Mouse (Mus musculus) heart, postnatal 0 days (tissue): ENCODE measurements around the gene Abca7.

Experiments
- CTCF ChIP-seq: IDR thresholded peaks from 2 replicates; pipeline ENCODE4 v1.5.1; 2016; ENCODE audit warnings: antibody characterized with exemption, control low read depth, low read depth
- EP300 ChIP-seq: IDR thresholded peaks from 2 replicates; pipeline ENCODE4 v1.6.1; 2016; ENCODE audit warnings: antibody characterized with exemption, low read depth

- no peak for TF ChIP-seq CTCF
- TF ChIP-seq EP300 = no peak
These were observed 52.1 kb downstream of the Abca7 start for GRCm38 (mm10) chr10:80048396-80048795.
